28 mouse cellular contexts compared by ENCODE assay signal in genomic region chr9:27271899-27272298, GRCm38 (mm10).
"Had no signal": no experiment of that assay in that cellular context is flagged by ENCODE, and none has a peak within 500 bp of the region (broad histone marks: within the 10 kb centered on the region; RNA-seq: fewer than 3 reads in every experiment).

No protein-coding gene starts in this region.

- H3K4me2 ChIP-seq: heart, embryonic 11.5 days; heart, embryonic 12.5 days; heart, embryonic 13.5 days; heart, embryonic 15.5 days; hindbrain, embryonic 12.5 days; hindbrain, embryonic 13.5 days; hindbrain, embryonic 14.5 days; hindbrain, embryonic 15.5 days; intestine, embryonic 15.5 days; kidney, embryonic 15.5 days had no signal

- H3K4me1 ChIP-seq: heart, embryonic 10.5 days; heart, embryonic 12.5 days; heart, embryonic 13.5 days; heart, embryonic 15.5 days; hindbrain, embryonic 10.5 days; hindbrain, embryonic 12.5 days; hindbrain, embryonic 13.5 days; hindbrain, embryonic 15.5 days; intestine, embryonic 15.5 days; kidney, embryonic 15.5 days had no signal

- H3K9me3 ChIP-seq: heart, embryonic 10.5 days; heart, embryonic 12.5 days; heart, embryonic 13.5 days; heart, embryonic 15.5 days; hindbrain, embryonic 10.5 days; hindbrain, embryonic 12.5 days; hindbrain, embryonic 13.5 days; hindbrain, embryonic 15.5 days; intestine, embryonic 15.5 days; kidney, embryonic 15.5 days had no signal

- H3K36me3 ChIP-seq: heart, embryonic 10.5 days; heart, embryonic 12.5 days; heart, embryonic 13.5 days; heart, embryonic 15.5 days; hindbrain, embryonic 10.5 days; hindbrain, embryonic 12.5 days; hindbrain, embryonic 13.5 days; hindbrain, embryonic 15.5 days; intestine, embryonic 15.5 days; kidney, embryonic 15.5 days had no signal

- H3K4me3 ChIP-seq: heart, embryonic 10.5 days; heart, embryonic 12.5 days; heart, embryonic 13.5 days; heart, embryonic 15.5 days; hindbrain, embryonic 10.5 days; hindbrain, embryonic 12.5 days; hindbrain, embryonic 13.5 days; hindbrain, embryonic 15.5 days; intestine, embryonic 15.5 days; kidney, embryonic 15.5 days; layer of hippocampus, adult 2 months had no signal

- H3K27ac ChIP-seq: heart, embryonic 10.5 days; heart, embryonic 13.5 days; heart, embryonic 15.5 days; hindbrain, embryonic 10.5 days; hindbrain, embryonic 12.5 days; hindbrain, embryonic 13.5 days; hindbrain, embryonic 14.5 days; hindbrain, embryonic 15.5 days; hindbrain, postnatal 0 days; intestine, embryonic 15.5 days; kidney, embryonic 15.5 days; kidney, postnatal 0 days; layer of hippocampus, adult 2 months had no signal

- H3K27me3 ChIP-seq: heart, embryonic 12.5 days; heart, embryonic 13.5 days; heart, embryonic 15.5 days; hindbrain, embryonic 12.5 days; hindbrain, embryonic 15.5 days; intestine, embryonic 15.5 days had no signal

- H3K9ac ChIP-seq: heart, embryonic 12.5 days; heart, embryonic 13.5 days; heart, embryonic 15.5 days; hindbrain, embryonic 12.5 days; hindbrain, embryonic 13.5 days; hindbrain, embryonic 14.5 days; hindbrain, embryonic 15.5 days; intestine, embryonic 15.5 days; kidney, embryonic 15.5 days had no signal

- DNase-seq: heart, postnatal 36 days; kidney, adult 11 months; kidney, adult 18-20 months; kidney, adult 2 months; kidney, adult 8-10 months; kidney, adult 9 months; kidney, postnatal 25 days; kidney, postnatal 36 days; layer of hippocampus, postnatal 36 days had no signal

- ATAC-seq: hindbrain, embryonic 16.5 days; hindbrain, postnatal 0 days; inflammation-experienced regulatory T-cells, adult 6 months; intestine, embryonic 15.5 days; intestine, embryonic 16.5 days; intestine, postnatal 0 days had no signal
